Mouse (Mus musculus) kidney, postnatal 25 days (tissue): Measurements from ENCODE around the gene Picalm.
"Not testable (repeated sequence)": the region's sequence is repeated elsewhere in the genome, so short reads cannot be mapped to it uniquely, and the experiment has no call there.

Experiments used
- DNase-seq, 2 experiments: peaks; one replicate each; pipeline ENCODE4 v3.0.0; 2021; ENCODE audit warnings: mixed read lengths in 2 of 2

The Picalm gene

DNA sequence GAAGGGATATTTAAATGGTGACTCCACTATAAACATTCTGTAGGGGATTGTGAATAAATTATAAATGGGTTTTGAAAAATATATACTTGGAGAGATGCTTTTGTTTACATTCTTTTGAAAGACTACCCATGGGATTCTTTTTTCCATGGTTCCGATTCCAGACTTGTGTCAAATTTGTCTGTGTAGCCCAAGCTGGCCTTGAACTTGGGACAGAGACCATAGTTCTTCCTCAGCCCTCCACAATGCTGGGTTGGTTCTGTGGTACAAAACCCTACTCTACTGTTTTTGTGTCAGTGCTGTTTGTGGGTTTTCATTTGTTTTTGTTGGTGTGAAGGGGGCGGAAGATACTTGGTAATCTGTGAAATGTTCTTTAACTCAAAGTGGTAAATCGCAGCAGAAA lies 2.3 kb downstream of the Picalm start:
- DNase-seq = peak in 1 of 2 experiments; percentile 13

- DNase-seq = no peak
Observed at GRCm38 (mm10) chr7:90136736-90137135, 6.7 kb downstream of the Picalm start.

- no peak for DNase-seq
Observed at GRCm38 (mm10) chr7:90138359-90138758, 8.3 kb downstream of the Picalm start.

GRCm38 (mm10) chr7:90140290-90140689 lies 10.3 kb downstream of the Picalm start:
- no peak for DNase-seq

GRCm38 (mm10) chr7:90144275-90144674 lies 14.3 kb downstream of the Picalm start:
- peak; percentile 25 to 43 for DNase-seq

GRCm38 (mm10) chr7:90144971-90145370 lies 15.0 kb downstream of the Picalm start:
- no peak for DNase-seq

DNA sequence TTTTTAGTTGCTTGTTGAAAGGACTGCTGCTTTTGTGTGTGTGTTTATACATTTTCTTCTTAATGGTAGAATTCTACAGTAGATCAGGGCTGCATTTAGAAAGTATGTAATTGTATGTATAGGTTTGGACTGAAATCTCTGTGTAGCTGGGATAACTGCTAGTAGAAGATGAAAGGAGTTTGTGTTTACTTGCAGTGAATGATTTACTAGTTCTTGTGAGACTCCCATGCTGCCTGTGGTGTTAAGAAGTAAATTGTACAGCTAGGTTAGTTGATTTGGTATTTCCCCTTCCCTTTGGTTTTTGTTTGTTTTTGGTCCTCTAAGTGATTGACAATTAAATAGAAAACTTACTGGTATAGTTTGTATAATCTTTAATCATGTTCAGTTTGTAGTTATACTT lies 15.4 kb downstream of the Picalm start:
- no peak for DNase-seq

DNA sequence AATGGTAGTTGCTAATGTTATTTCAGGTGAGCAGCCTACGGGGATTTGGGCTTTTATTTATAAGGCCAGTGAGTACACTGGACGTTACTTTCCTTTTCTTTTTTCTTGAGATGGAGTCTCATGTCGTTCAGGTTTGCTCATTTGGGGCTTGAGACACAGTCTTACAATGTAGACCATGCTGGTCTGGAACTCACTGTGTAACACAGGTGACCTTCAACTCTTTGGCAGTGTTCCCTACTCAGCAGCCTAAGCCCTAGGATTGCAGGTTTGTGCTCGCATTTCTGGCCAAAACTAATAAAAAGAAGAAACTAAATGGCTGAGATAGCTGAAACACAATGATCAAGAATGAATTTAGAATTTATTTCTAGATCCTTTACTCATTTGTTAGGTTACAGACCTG lies 15.9 kb downstream of the Picalm start:
- DNase-seq = peak; percentile 56 to 60

- no peak for DNase-seq
Observed at GRCm38 (mm10) chr7:90146321-90146720, 16.3 kb downstream of the Picalm start.

DNA sequence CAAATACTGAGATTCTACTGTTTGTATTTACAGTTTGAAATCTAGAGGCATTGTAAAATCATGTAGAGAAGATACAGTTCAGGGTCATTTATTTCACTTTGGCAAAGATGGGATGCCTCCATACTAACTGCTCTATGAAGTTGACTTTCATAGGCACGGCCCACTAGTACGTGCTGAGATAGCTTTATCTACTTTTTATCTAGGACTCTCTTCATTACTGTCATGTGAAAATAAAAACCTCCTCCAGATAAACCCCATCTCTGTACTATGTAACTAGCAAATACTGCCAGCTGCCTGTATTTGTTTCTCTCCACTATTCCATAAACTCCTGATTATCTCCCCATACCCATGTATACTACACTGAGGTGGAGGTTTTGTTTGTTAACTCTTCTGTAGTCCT lies 18.0 kb downstream of the Picalm start:
- no peak for DNase-seq

DNA sequence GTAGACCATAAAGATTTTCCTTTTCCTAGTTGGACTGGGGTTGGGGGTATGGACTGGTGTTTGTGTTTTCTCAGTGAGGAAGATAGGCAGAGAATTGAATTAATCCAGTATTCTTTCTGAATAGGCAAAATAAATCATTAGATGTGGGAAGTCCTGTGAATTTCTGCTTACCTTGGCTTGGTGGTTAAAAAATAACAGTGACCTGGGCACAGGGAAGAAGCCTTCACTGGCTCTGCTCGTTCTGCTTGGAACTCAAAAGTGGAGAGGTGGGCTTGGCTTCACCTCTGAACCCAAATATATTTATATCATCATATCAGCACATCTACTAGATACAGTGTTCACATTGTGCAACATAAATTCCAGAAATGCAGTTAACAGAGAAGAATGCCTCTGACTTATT lies 18.5 kb downstream of the Picalm start:
- DNase-seq = peak; percentile 28 to 48

DNA sequence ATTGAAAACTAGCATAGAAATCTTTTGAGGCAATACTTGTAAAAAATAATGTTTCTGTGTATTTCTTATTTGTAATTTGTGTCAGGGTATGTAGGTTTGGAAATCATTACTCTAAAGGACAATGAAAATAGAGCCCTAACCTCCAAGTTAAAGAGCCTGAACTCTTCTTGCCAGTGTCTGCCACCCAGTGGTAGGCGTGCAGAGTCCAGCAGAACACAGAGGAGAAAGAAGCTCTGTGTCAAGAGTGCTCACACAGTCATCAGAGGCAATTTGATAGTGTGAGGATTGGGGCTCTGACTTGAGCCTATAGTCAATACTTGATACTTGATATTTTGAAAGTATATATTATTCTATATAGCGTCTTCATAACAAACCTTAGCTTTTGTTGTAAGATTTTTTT lies 20.3 kb downstream of the Picalm start:
- peak; percentile 74 to 78 for DNase-seq

- no peak for DNase-seq
Observed at GRCm38 (mm10) chr7:90158034-90158433, 28.0 kb downstream of the Picalm start.

DNA sequence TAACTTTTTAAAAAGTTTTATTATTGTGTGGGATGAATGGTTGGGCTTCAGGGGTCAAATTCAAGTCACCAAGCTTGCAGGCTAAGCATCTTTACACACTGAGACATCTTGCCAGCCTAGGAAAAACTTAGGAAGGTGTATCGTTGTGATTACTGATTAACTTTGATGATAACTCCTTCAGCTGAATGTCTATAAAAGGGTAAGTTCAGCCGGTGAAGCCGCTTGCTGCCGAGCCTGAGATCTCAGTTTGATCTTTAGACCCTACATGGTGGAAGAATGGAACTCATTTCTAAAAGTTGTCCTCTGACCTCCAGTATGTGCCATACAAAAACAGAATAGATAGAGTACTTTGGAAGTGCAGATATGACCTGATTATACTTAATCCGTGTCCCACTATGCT lies 30.6 kb downstream of the Picalm start:
- DNase-seq = peak; percentile 47 to 65

- no peak for DNase-seq
Observed at GRCm38 (mm10) chr7:90164276-90164675, 34.3 kb downstream of the Picalm start.

- DNase-seq = no peak
Observed at GRCm38 (mm10) chr7:90165970-90166369, 36.0 kb downstream of the Picalm start.

DNA sequence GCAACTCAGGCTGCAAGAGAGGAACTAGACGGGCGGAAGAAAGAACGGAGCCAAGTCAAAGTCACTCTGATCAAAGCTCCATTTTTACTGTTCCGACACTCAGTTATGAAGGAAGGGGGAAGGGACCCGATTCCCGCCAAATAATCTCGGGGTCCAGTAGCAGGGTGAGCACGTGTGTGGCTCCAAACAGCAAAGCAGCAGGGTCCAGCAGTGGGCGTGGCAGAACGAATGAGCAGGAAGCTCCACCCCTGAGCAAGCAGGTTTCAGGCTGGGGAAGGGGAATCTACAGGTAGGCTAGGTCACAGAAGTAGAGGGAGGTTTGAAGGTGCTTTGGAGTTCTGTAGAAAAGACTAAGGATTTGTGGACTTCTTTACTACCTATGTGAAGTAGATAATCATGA lies 37.8 kb downstream of the Picalm start:
- not testable (repeated sequence) for DNase-seq

DNA sequence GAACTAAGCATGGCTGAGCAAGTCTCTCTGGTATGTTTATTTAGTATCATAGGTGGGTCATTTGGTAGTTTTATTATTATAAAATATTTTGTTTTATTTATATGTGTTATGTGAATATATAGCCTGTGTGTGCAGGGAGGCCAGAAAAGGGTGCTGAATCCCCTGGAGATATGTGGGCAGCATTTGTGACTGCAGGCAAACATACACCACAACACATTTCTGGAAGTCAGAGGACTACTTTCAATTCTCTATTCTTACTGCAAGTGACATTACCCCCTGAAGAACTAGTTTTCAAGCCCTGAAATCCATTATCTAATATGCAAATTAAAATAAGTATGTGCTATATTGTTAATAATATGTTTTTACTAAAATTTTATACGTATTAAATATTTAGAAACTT lies 43.8 kb downstream of the Picalm start:
- DNase-seq = no peak

- DNase-seq = no peak
Observed at GRCm38 (mm10) chr7:90175576-90175975, 45.6 kb downstream of the Picalm start.

GRCm38 (mm10) chr7:90180635-90181034 lies 50.6 kb downstream of the Picalm start:
- DNase-seq = no peak

DNA sequence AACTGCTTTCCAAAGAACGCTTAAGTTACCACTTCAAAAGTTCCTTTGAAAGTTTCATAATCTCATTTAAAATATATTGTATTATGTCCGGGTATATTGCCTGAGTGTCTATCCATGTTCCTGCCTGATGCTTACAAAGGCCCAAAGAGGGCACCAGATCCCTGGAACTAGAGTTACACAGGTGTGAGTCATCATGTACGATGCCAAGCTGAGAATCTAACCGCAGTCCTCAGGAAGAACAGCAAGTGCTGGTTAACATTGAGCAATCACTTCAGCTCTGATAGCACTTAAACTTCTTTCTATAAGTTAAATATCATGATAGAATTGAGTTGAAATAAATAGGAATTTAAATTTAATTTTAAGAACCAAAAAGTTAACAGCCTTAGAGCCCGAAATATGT lies 70.2 kb downstream of the Picalm start:
- no peak for DNase-seq

GRCm38 (mm10) chr7:90201877-90202465 lies 72.0 kb downstream of the Picalm start:
- DNase-seq = no peak

- no peak for DNase-seq
Observed at GRCm38 (mm10) chr7:90203914-90204313, 73.9 kb downstream of the Picalm start.

DNA sequence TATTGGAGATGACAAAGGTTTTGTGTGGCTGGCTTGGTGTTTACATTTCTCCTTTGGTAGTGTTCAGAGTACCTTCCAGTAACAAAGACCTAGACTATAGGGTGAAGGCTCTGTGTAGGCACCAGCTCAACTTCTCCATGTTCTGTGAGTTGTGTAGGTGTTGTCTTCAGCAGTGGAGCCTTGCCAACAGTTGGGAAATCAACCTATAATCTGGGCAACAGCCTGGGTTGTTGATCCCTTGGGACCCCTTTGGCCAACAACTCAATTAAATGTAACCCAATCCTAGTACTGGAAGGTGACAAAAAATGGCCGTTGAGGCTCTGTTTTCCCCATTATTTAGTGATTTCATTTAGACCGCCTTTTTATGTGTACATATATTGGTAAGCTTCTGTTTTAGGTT lies 80.1 kb downstream of the Picalm start:
- no peak for DNase-seq

DNA sequence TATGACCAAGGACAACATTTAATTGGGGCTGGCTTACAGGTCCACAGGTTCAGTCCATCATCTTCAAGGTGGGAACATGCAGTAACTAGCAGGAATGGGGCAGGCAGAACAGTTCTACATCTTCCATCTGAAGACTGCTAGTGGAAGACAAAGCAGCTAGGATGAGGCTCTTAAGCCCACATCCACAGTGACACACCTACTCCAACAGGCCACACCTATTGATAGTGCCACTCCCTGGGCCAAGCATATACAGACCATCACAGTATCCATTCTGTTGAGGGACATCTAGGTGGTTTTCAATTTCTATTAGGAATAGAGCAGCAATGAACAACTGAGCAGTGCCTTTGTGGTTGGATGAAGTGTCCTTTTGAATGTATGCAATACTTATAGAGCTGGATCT lies 80.9 kb downstream of the Picalm start:
- no peak for DNase-seq

DNA sequence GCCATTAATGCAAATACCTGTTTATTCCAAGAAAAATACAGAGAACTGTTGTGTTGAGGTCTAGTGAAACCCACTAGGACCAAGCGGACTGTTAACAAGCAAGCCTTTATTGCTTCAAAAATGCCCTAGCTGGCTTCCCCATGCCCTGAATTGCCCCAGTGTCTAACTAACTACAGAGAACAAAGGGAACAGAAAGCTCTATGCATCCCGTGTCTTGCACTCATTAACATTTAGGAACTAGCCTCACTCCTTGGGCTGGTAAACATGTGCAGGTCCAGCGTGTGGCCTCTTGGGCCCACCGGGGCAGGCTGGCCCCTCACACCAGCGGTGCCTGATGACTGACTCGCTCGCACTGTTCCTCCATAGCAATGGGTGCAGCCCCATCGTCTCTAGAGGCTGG lies 86.5 kb downstream of the Picalm start:
- no peak for DNase-seq
